Mouse (Mus musculus): Measurements from ENCODE around the gene Esp22. TPM values are rescaled to one million over a fixed set of nuclear protein-coding genes. Genes with fewer than 3 reads are reported as not detected.

The Esp22 gene
- polyA plus RNA-seq (2012; rRNA removed) = not detected in 2 replicates

DNA sequence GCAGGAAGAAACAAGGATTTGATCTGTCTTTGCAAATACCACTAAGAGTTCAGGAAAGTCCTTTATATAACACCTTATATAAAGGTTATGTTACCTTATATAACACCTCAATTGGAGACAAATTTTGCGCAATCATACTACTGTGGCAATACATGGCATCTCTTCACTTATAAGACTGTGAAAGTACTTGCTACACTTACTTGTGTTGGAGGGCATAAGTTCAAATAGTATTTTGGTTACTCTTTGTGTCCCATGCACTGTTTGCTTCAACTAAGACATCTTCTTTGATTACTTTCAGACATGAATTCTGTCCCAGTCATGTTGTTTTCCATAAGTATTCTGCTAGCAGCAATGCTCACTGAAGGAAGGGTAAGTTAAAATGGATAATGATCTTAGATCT lies at the start of gene Esp22:
Gene Esp22, plus strand, starts transcription at position 301 of the 400 bp plus-strand sequence.

DNA sequence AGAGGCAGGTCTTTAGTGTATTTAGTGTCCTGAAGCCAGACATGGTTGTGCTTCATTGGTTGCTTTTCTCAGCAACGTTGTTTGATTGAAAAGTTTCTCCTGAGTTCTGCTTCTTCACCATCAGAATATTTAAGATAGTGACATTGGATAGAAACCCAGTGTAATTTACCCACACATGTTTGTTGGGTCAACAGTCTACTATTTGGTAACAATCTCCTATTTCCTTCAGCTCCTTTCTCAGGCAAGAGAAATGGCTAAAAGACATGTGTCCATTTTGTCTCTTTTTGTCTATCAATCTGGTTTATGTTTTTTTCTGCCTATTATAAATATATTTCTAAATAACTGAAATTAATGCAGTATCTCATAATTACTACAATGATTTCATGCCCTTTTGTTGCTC lies 18.2 kb upstream of the Esp22 start, which contains the start of gene Esp23:
Gene Esp23, minus strand, starts transcription at position 101 of the 400 bp plus-strand sequence.

Other genes starting within 250 kb of the Esp22 start
- not detected in 2 replicates for gene Esp24, start 58.6 kb upstream of the Esp22 start, polyA plus RNA-seq (2012; rRNA removed)
- not detected in 2 replicates for gene Gm21903, start 52.0 kb upstream of the Esp22 start, polyA plus RNA-seq (2012; rRNA removed)
- not detected in 2 replicates for gene Esp23, start 18.3 kb upstream of the Esp22 start, polyA plus RNA-seq (2012; rRNA removed)

All from central nervous system, embryonic 14 days (tissue).